Mouse (Mus musculus) adrenal gland, adult 18-20 months (tissue): ENCODE data around the gene Pbx3. TPM values are rescaled to one million over a fixed set of nuclear protein-coding genes. Genes with fewer than 3 reads are reported as not detected.

Source experiments
- DNase-seq, 2 experiments: peaks; one replicate each; pipeline ENCODE4 v3.0.0; 2021 to 2022; ENCODE audit warnings: low spot score in 2 of 2
- total RNA-seq, 2 experiments: library from RNA; stranded (reverse); gene quantifications; 1 replicate in 1 of 2; 2 replicates in 1 of 2; pipeline ENCODE4 v1.2.3; 2021

The Pbx3 gene
- total RNA-seq, 2 experiments from 2014 or later = 55.0 to 85.4 TPM

DNA sequence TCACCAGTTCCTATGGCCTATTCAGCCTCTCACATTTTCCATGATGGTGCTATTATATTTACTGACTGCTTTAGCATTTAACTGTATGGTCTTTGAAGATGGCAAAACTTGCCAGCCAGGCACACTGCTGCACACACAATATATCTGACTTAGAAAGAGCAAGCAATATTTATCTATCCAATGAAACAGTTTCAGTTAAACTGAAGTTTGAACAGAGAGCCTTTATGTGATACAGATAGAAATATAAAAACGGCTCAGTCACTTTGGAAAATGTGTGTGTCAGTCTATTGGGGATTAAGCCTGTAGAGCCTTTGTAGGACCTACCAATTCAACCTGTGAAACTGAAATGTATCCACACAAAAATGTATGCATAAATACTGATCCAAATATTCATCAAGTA is 74.3 kb downstream of the Pbx3 start:
- no peak for DNase-seq

- no peak for DNase-seq
Observed at GRCm38 (mm10) chr2:34298202-34298601, 74.7 kb downstream of the Pbx3 start.

DNA sequence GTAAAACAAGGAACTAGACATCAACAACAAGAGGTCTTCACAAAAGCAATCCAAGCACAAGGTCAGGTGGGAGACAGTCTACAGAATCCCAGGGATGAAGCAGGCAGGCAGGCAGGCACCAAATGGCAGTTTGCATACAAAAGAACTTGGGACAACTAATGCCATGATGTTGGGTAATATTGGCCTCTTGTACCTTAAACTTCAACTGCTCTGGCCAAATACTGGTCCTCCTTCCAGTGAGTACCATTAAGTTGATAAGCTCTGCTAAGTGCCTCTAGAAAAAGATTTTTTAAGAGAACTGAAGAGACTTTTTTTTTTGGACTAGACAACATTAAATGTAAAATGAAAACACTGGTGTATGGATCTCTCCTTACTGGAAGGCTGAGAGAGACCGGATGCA is 83.2 kb downstream of the Pbx3 start:
- DNase-seq = no peak

- no peak for DNase-seq
Observed at GRCm38 (mm10) chr2:34284239-34284638, 88.7 kb downstream of the Pbx3 start.

- no peak for DNase-seq
Observed at GRCm38 (mm10) chr2:34280996-34281395, 91.9 kb downstream of the Pbx3 start.

DNA sequence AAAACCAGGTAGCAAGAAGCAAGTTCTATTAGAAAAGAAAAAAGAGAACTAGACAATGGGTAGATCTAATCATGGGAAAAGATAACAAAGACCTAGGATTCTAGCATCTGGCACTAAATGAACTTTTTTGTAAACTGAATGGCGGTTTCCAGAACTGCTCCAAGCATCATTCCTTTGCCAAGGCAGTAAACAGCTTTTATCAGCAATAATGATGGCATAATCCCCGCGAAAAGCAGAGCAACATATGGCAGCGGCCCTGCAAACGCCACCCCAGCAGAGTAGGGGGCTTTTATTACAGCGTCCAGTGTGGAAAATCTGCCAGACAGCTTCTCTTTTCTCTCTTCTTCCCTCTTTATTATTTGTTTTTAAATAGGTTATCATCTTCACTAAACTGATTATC is 93.2 kb downstream of the Pbx3 start:
- DNase-seq = no peak

GRCm38 (mm10) chr2:34275630-34276193 is 97.2 kb downstream of the Pbx3 start:
- DNase-seq = no peak

DNA sequence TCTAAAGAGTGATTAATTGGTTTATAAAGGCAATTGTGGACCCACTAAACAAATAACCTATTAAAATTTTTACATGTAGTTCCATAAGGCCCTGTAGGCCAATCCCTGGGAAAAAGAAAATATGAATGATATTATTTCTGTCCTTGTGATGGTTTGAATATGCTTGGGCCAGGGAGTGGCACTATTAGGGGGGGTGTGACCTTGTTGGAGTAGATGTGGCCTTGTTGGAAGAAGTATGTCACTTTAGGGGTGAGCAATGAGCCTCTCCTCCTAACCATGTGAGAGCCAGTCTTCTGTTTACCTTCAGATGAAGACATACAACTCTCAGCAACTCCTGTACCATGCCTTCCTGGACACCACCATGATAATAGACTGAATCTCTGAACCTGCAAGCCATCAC is 110.9 kb downstream of the Pbx3 start:
- DNase-seq = no peak

GRCm38 (mm10) chr2:34260653-34261076 is 112.3 kb downstream of the Pbx3 start:
- no peak for DNase-seq

DNA sequence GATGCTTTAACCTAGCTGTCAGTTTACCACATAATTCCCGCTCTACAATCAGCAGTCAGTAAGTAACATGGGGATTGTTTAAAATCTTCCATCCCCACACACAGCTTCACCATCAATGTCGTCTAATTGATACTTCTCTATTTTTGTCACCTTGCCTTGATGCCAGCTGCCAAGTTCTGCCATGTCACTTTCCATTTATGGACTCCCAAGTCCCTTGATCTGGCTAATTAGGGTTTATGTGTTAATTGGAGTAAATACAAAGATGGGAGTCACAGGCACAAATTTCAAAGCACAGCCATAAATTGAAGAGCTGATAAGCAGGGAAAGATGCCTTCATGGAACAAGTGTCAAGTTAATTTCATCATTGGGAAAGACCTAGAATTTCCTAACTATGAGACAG is 114.7 kb downstream of the Pbx3 start:
- no peak for DNase-seq

GRCm38 (mm10) chr2:34257611-34258010 is 115.3 kb downstream of the Pbx3 start:
- DNase-seq = no peak

DNA sequence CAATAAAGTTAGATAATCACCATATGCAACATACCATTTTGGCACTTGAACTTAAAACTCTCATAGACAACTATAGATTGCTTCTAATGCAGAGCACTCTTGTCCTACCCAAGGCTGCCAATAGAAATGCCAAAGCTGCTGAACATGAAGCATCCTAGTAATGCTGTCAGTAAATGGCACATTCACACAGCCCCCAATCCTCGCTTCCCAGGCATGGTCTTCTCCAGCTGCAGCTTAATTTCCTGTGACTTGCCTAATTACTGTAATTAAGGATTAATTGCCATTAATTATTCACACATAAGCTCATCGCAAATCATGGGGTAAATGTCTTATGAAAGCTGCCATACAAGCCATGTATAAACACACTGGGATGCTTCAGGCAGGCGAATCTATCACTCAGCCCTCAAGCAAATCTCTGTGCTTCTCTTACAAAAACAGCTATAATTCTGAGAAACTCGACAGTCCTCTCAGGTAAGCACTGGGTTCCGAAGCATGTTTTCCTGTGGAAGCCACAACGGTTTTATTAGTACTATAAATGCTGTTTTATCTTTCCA is 116.9 kb downstream of the Pbx3 start:
- DNase-seq = no peak

DNA sequence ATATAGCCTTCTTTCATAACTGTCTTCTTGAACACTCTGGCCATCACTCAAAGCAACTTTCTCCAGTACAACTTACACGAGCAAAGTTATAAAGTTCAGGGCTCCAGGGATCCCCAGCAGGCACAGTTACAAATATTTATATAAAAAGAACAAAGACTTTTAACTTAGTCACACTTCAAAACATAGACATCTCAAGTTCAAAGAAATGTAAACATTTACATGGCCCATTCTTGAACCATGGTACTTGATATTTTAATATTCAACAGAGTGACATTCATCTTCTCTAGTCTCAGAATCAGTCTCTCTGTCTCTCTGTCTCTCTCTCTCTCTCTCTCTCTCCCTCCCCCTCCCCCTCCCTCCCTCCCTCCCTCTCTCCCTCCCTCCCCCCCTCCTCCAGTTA is 119.3 kb downstream of the Pbx3 start:
- no peak for DNase-seq

DNA sequence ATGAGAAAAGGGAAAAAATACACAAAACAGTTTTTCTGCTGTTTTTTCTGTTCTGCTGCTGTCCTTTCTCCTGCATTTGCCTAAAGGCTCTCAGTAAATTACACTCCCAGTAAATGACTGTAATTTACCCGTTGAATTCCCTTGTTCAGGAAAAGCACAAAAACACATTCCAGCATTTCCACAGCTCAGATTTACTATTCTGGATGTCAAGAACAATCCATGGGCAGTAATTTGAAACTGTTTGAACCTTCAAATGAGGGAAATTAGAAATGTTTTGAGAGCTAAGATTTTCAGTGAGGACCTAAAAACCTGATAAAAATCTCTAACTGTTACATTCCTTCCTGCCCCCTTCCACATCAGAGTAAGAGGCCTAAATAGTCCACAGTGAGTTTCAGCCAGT is 119.8 kb downstream of the Pbx3 start:
- no peak for DNase-seq

- no peak for DNase-seq
Observed at GRCm38 (mm10) chr2:34252286-34252685, 120.7 kb downstream of the Pbx3 start.

DNA sequence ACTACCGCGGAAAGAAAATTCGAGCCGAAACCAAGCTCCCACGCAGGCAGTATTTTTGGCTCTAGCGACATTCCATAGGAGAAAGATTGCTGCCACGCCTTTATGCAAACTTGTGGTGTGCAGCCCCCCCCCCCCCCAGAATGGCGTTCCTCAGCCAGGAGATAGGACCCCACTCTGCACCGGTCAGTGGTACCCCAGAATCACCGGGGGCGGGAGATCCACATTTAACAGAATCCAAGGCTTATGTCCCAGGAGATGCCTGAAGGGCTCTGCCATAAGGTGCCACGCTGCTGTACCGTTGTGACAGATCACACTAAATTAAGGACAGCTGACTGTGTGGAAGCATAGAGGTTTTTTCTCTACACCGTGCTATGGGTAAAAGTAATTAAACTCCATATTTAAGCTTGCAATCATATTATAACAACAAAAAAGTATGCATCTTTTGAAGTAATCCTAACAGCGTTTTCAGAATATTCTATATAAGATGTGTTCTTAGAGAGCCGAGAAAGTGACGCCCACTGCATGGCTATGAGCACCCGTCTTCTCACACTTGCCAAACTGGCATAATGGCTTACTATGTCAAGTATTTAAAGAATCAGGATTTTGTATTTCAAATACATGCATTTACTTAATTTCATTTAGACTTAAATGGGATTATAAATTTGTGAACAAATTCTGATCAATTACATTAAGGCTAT is 122.8 kb downstream of the Pbx3 start:
- no peak for DNase-seq

DNA sequence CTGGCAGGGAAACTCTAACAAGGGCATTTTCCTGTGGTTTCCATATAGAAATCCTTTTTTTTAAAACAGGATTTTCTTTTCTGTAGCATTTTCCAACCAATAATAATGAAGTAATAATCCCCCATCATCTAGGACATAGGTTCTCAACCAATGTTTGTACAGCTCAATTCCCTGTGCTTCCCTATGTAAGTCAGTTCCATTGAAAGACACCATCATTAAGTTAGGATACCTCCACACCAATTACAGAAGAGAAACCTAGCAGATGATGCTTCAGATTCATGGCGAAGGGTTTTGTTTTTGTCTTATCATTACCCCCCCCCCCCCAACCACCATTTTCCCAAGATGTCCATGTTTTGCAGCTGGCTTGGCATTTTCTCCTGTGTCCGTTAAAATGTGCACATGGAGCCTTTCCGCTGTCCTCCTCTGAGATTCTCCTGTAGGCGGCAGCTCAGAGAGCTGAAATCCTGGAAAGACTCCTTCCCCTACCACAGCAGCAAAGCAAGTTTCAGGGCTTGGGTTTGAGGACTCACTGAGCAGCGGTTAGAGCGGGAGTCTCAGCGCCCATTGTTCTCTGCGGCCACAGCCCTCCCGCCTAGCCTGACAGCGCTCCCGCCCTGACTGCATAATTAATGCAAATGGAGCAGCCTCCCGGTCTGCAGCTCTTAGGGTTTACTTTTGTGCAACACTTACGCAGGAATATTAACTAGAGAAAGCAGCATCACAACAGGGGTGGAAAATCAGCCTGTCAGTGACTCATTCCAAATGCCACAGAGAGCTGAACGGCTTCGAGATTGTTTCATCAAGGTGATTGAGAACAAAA is 123.6 kb downstream of the Pbx3 start:
- peak; percentile 30 to 48 for DNase-seq

DNA sequence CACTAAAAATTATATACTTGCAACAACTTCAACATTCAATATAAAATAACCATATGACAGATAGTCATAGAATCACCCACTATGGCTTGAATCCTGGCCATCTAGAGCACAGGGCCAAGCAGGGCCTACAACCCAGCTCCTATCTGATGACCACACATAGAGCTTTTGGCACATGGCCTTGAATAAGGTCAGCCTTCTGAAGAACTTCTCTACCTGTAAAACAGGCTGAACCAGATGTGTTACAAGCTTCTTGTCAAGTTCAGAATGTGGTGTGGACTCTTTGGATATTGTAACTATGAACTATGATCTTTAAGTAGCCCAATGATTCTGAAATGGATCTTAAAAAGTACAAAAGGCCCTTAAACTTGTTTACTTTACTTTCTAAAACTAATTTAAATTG is 132.1 kb downstream of the Pbx3 start:
- no peak for DNase-seq

DNA sequence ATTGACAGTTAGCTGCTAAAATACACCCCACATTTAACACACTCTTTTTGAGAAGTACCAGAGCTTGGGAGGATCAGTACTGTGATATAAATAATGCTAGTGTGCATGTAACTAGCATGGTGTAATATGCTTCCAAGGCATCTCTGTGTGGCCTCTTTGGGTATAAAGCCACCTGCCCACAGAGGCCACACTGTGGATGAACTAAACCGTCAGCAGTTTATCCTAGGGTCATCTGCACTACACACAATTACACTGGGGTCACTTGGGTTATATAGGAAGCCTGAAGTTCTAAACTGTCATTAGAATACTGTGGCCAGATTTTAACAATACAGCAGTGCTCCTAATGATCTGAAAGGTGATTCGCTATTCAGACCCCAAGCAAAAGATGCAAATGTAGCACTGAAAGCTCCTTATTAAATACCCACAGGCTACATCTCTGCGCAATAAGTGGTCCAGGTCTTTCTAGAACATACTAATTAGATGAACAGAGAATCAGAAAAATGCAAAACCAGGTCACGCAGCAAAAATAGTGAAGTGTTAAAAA is 133.6 kb downstream of the Pbx3 start:
- DNase-seq = no peak

GRCm38 (mm10) chr2:34235467-34236075 is 137.4 kb downstream of the Pbx3 start:
- DNase-seq = no peak

GRCm38 (mm10) chr2:34234274-34234673 is 138.7 kb downstream of the Pbx3 start:
- DNase-seq = no peak
